Mouse (Mus musculus) left cerebral cortex, adult 18-20 months (tissue): ENCODE measurements around the gene Slamf7. TPM values are rescaled to one million over a fixed set of nuclear protein-coding genes. Genes with fewer than 3 reads are reported as not detected.

Experiments
- DNase-seq, 2 experiments: peaks; one replicate each; pipeline ENCODE4 v3.0.0; 2021 to 2022; ENCODE audit warnings: low spot score in 2 of 2, mixed read lengths in 1 of 2
- microRNA-seq, 2 experiments: library from miRNA; unstranded; fragments of <30 nt; microRNA quantifications; one replicate each; pipeline ENCODE4 v1.2.0; 2021
- total RNA-seq, 2 experiments: library from RNA; stranded (reverse); gene quantifications; 2 replicates each; pipeline ENCODE4 v1.2.3; 2021

The Slamf7 gene
- total RNA-seq, 2 experiments from 2014 or later = not detected

- DNase-seq = no peak
Observed at GRCm38 (mm10) chr1:171637101-171637500, 15.7 kb downstream of the Slamf7 start.

GRCm38 (mm10) chr1:171635696-171636095 lies 17.1 kb downstream of the Slamf7 start:
- no peak for DNase-seq

- no peak for DNase-seq
Observed at GRCm38 (mm10) chr1:171631447-171631846, 21.4 kb downstream of the Slamf7 start.

- DNase-seq = no peak
Observed at GRCm38 (mm10) chr1:171630912-171631311, 21.9 kb downstream of the Slamf7 start.

- no peak for DNase-seq
Observed at GRCm38 (mm10) chr1:171630041-171630440, 22.8 kb downstream of the Slamf7 start.

GRCm38 (mm10) chr1:171629168-171629567 lies 23.7 kb downstream of the Slamf7 start:
- DNase-seq = no peak

GRCm38 (mm10) chr1:171627801-171628200 lies 25.0 kb downstream of the Slamf7 start:
- DNase-seq = no peak

GRCm38 (mm10) chr1:171620091-171620490 lies 32.7 kb downstream of the Slamf7 start:
- no peak for DNase-seq

GRCm38 (mm10) chr1:171619645-171620044 lies 33.2 kb downstream of the Slamf7 start:
- no peak for DNase-seq

- DNase-seq = no peak
Observed at GRCm38 (mm10) chr1:171619001-171619400, 33.8 kb downstream of the Slamf7 start.

GRCm38 (mm10) chr1:171616881-171617515 lies 35.8 kb downstream of the Slamf7 start:
- DNase-seq = no peak

GRCm38 (mm10) chr1:171613962-171614361 lies 38.9 kb downstream of the Slamf7 start:
- DNase-seq = no peak

- no peak for DNase-seq
Observed at GRCm38 (mm10) chr1:171610781-171611180, 42.1 kb downstream of the Slamf7 start.

- DNase-seq = no peak
Observed at GRCm38 (mm10) chr1:171610026-171610425, 42.8 kb downstream of the Slamf7 start.

GRCm38 (mm10) chr1:171607176-171607575 lies 45.7 kb downstream of the Slamf7 start, which contains the start of gene Ly9:
TSS of gene Ly9 (minus strand) at chr1:171607410.
- DNase-seq = no peak

GRCm38 (mm10) chr1:171606656-171607055 lies 46.2 kb downstream of the Slamf7 start:
- DNase-seq = no peak

- DNase-seq = no peak
Observed at GRCm38 (mm10) chr1:171604686-171605085, 48.1 kb downstream of the Slamf7 start.

GRCm38 (mm10) chr1:171584584-171584983 lies 68.3 kb downstream of the Slamf7 start:
- no peak for DNase-seq

Small RNAs within 50 kb of the gene (microRNA-seq; reads per million reads assigned to microRNA genes)
- 0 reads per million in 2 experiments for gene Mir7683

Other genes with a start within 250 kb of the Slamf7 start
- gene Usf1, start 241.7 kb downstream of the Slamf7 start, total RNA-seq = 100 to 1,000 TPM in 1 of 2 experiments, 10 to 100 TPM in 1; 99.0 to 105 TPM
- 1 to 10 TPM; 1.4 to 2.3 TPM for gene Tstd1, start 234.2 kb downstream of the Slamf7 start, total RNA-seq
- 1 to 10 TPM; 4.5 to 5.4 TPM for gene F11r, start 215.5 kb downstream of the Slamf7 start, total RNA-seq
- 1 to 10 TPM; 5.7 to 5.8 TPM for gene Alyref2, start 149.6 kb downstream of the Slamf7 start, total RNA-seq
- gene Itln1, start 117.7 kb downstream of the Slamf7 start, total RNA-seq = not detected
- gene Cd244a, start 93.8 kb downstream of the Slamf7 start, total RNA-seq = under 1 TPM in 1 of 2 experiments, not detected in 1; 0.16 TPM
- gene Ly9, start 45.6 kb downstream of the Slamf7 start, total RNA-seq = not detected
- under 1 TPM; 0.51 to 0.77 TPM for gene Cd48, start 29.0 kb upstream of the Slamf7 start, total RNA-seq
- under 1 TPM; 0.44 to 0.66 TPM for gene Slamf1, start 114.1 kb upstream of the Slamf7 start, total RNA-seq
- 1 to 10 TPM; 1.9 to 2.6 TPM for gene Cd84, start 186.7 kb upstream of the Slamf7 start, total RNA-seq
- gene Gm10521, start 242.6 kb upstream of the Slamf7 start, total RNA-seq = under 1 TPM in 1 of 2 experiments, not detected in 1; 0.12 TPM